Mouse (Mus musculus): Measurements from ENCODE around the gene Ppp1r13b. TPM values are rescaled to one million over a fixed set of nuclear protein-coding genes. Genes with fewer than 3 reads are reported as not detected.

Gene Ppp1r13b
- polyA plus RNA-seq, 1 experiment, result 4.8 TPM

- H3K27me3 ChIP-seq (ENCODE audit: control insufficient read depth, insufficient read depth, insufficient read length), result no peaks in the 10 kb centered on the region
- no peaks in the 10 kb centered on the region for H3K79me2 ChIP-seq (ENCODE audit: control insufficient read depth, insufficient read depth)
- no peaks in the 10 kb centered on the region for H3K36me3 ChIP-seq (ENCODE audit: control insufficient read depth, insufficient read depth)
- no peaks in the 10 kb centered on the region for H3K79me3 ChIP-seq (ENCODE audit: low read depth)
- no peak overlapping the region for H3ac ChIP-seq (ENCODE audit: control insufficient read depth, insufficient read length, low read depth)
- TF ChIP-seq CEBPB (IDR thresholded peaks at IDR 0.05; ENCODE audit: low read depth), result peak; percentile 67
- TF ChIP-seq CTCF (IDR thresholded peaks at IDR 0.05; ENCODE audit: control insufficient read depth, insufficient read depth, insufficient read length), result no peak
- TF ChIP-seq MYOD1 (IDR thresholded peaks at IDR 0.05; ENCODE audit: control insufficient read depth, insufficient read length, low read depth), result peak; percentile 80
- no peak for TF ChIP-seq FOSL1 (IDR thresholded peaks at IDR 0.05; ENCODE audit: insufficient read depth, low read length, poor library complexity, severe bottlenecking)
- no peak overlapping the region for H3K4me3 ChIP-seq (ENCODE audit: insufficient read depth, poor library complexity, severe bottlenecking)
These were observed 54.9 kb downstream of the Ppp1r13b start for GRCm38 (mm10) chr12:111853011-111853436.

GRCm38 (mm10) chr12:111851745-111852144 lies 56.2 kb downstream of the Ppp1r13b start:
- no peak overlapping the region for H3ac ChIP-seq (ENCODE audit: control insufficient read depth, insufficient read length, low read depth)
- no peak overlapping the region for H3K4me3 ChIP-seq (ENCODE audit: insufficient read depth, poor library complexity, severe bottlenecking)
- TF ChIP-seq MAX (IDR thresholded peaks at IDR 0.05) (peak; percentile 71), CEBPB (IDR thresholded peaks at IDR 0.05; ENCODE audit: low read depth) (no peak), MYOD1 (IDR thresholded peaks at IDR 0.05; ENCODE audit: control insufficient read depth, insufficient read length, low read depth) (peak; percentile 100)
- H3K79me3 ChIP-seq (ENCODE audit: low read depth), result no peaks in the 10 kb centered on the region
- no peaks in the 10 kb centered on the region for H3K36me3 ChIP-seq (ENCODE audit: control insufficient read depth, insufficient read depth)
- no peaks in the 10 kb centered on the region for H3K27me3 ChIP-seq (ENCODE audit: control insufficient read depth, insufficient read depth, insufficient read length)
- H3K79me2 ChIP-seq (ENCODE audit: control insufficient read depth, insufficient read depth), result no peaks in the 10 kb centered on the region

GRCm38 (mm10) chr12:111851235-111851634 lies 56.7 kb downstream of the Ppp1r13b start:
- Histone ChIP-seq H3K79me2 (ENCODE audit: control insufficient read depth, insufficient read depth) (no peaks in the 10 kb centered on the region), H3K4me3 (ENCODE audit: insufficient read depth, poor library complexity, severe bottlenecking) (no peak overlapping the region), H3K79me3 (ENCODE audit: low read depth) (no peaks in the 10 kb centered on the region), H3K36me3 (ENCODE audit: control insufficient read depth, insufficient read depth) (no peaks in the 10 kb centered on the region), H3ac (ENCODE audit: control insufficient read depth, insufficient read length, low read depth) (no peak overlapping the region), H3K27me3 (ENCODE audit: control insufficient read depth, insufficient read depth, insufficient read length) (no peaks in the 10 kb centered on the region)
- TF ChIP-seq MYOD1 (IDR thresholded peaks at IDR 0.05; ENCODE audit: control insufficient read depth, insufficient read length, low read depth) (peak; percentile 2), FOSL1 (IDR thresholded peaks at IDR 0.05; ENCODE audit: insufficient read depth, low read length, poor library complexity, severe bottlenecking) (no peak), MYOG (IDR thresholded peaks at IDR 0.05; ENCODE audit: control insufficient read depth, extremely low read depth, insufficient read length) (no peak)

GRCm38 (mm10) chr12:111848300-111848798 lies 59.6 kb downstream of the Ppp1r13b start:
- H3K79me3 ChIP-seq (ENCODE audit: low read depth), result no peaks in the 10 kb centered on the region
- peak overlapping the region; percentile 8 for H3ac ChIP-seq (ENCODE audit: control insufficient read depth, insufficient read length, low read depth)
- no peaks in the 10 kb centered on the region for H3K79me2 ChIP-seq (ENCODE audit: control insufficient read depth, insufficient read depth)
- TF ChIP-seq CTCF (IDR thresholded peaks at IDR 0.05; ENCODE audit: control insufficient read depth, insufficient read depth, insufficient read length) (no peak), USF1 (IDR thresholded peaks at IDR 0.05; ENCODE audit: low read depth) (no peak), CEBPB (IDR thresholded peaks at IDR 0.05; ENCODE audit: low read depth) (no peak), MYOG (IDR thresholded peaks at IDR 0.05; ENCODE audit: control insufficient read depth, extremely low read depth, insufficient read length) (no peak), MYOD1 (IDR thresholded peaks at IDR 0.05; ENCODE audit: control insufficient read depth, insufficient read length, low read depth) (peak; percentile 27), FOSL1 (IDR thresholded peaks at IDR 0.05; ENCODE audit: insufficient read depth, low read length, poor library complexity, severe bottlenecking) (no peak), MAX (IDR thresholded peaks at IDR 0.05) (peak; percentile 57)
- no peak overlapping the region for H3K4me3 ChIP-seq (ENCODE audit: insufficient read depth, poor library complexity, severe bottlenecking)
- peaks cover 3% of the 10 kb centered on the region for H3K36me3 ChIP-seq (ENCODE audit: control insufficient read depth, insufficient read depth)
- no peaks in the 10 kb centered on the region for H3K27me3 ChIP-seq (ENCODE audit: control insufficient read depth, insufficient read depth, insufficient read length)

GRCm38 (mm10) chr12:111846815-111847214 lies 61.1 kb downstream of the Ppp1r13b start:
- Histone ChIP-seq H3K36me3 (ENCODE audit: control insufficient read depth, insufficient read depth) (peaks cover 3% of the 10 kb centered on the region), H3K79me3 (ENCODE audit: low read depth) (no peaks in the 10 kb centered on the region), H3K4me3 (ENCODE audit: insufficient read depth, poor library complexity, severe bottlenecking) (no peak overlapping the region), H3ac (ENCODE audit: control insufficient read depth, insufficient read length, low read depth) (no peak overlapping the region), H3K27me3 (ENCODE audit: control insufficient read depth, insufficient read depth, insufficient read length) (no peaks in the 10 kb centered on the region), H3K79me2 (ENCODE audit: control insufficient read depth, insufficient read depth) (no peaks in the 10 kb centered on the region)
- no peak for TF ChIP-seq MYOG (IDR thresholded peaks at IDR 0.05; ENCODE audit: control insufficient read depth, extremely low read depth, insufficient read length)
- no peak for TF ChIP-seq CTCF (IDR thresholded peaks at IDR 0.05; ENCODE audit: control insufficient read depth, insufficient read depth, insufficient read length)
- TF ChIP-seq USF1 (IDR thresholded peaks at IDR 0.05; ENCODE audit: low read depth), result no peak
- no peak for TF ChIP-seq CEBPB (IDR thresholded peaks at IDR 0.05; ENCODE audit: low read depth)
- TF ChIP-seq MAX (IDR thresholded peaks at IDR 0.05), result no peak
- no peak for TF ChIP-seq MYOD1 (IDR thresholded peaks at IDR 0.05; ENCODE audit: control insufficient read depth, insufficient read length, low read depth)
- no peak for TF ChIP-seq FOSL1 (IDR thresholded peaks at IDR 0.05; ENCODE audit: insufficient read depth, low read length, poor library complexity, severe bottlenecking)

GRCm38 (mm10) chr12:111845953-111846352 lies 62.0 kb downstream of the Ppp1r13b start:
- peak; percentile 4 for TF ChIP-seq CEBPB (IDR thresholded peaks at IDR 0.05; ENCODE audit: low read depth)
- no peak for TF ChIP-seq FOSL1 (IDR thresholded peaks at IDR 0.05; ENCODE audit: insufficient read depth, low read length, poor library complexity, severe bottlenecking)
- peak; percentile 78 for TF ChIP-seq MYOD1 (IDR thresholded peaks at IDR 0.05; ENCODE audit: control insufficient read depth, insufficient read length, low read depth)
- Histone ChIP-seq H3K27me3 (ENCODE audit: control insufficient read depth, insufficient read depth, insufficient read length) (no peaks in the 10 kb centered on the region), H3K79me2 (ENCODE audit: control insufficient read depth, insufficient read depth) (no peaks in the 10 kb centered on the region), H3K79me3 (ENCODE audit: low read depth) (no peaks in the 10 kb centered on the region), H3K36me3 (ENCODE audit: control insufficient read depth, insufficient read depth) (peaks cover 3% of the 10 kb centered on the region), H3ac (ENCODE audit: control insufficient read depth, insufficient read length, low read depth) (no peak overlapping the region), H3K4me3 (ENCODE audit: insufficient read depth, poor library complexity, severe bottlenecking) (no peak overlapping the region)
